Mouse (Mus musculus) neural tube, embryonic 13.5 days (tissue): ENCODE results near the gene Oard1. TPM values are rescaled to one million over a fixed set of nuclear protein-coding genes. Genes with fewer than 3 reads are reported as not detected.

Experiments
- ATAC-seq: fragments of 200-750 bp; cut with Nextera tagmentation; 2 replicates; pipeline ENCODE4 v1.8.0; 2017; ENCODE audit warnings: low read depth, mild to moderate bottlenecking, moderate TSS enrichment, moderate library complexity
- H3K27ac ChIP-seq: fragments of 300-500 bp; sonication (generic); replicated peaks from 2 replicates; pipeline ENCODE4 v1.5.1; 2015; ENCODE audit warnings: moderate library complexity, mild to moderate bottlenecking, inconsistent platforms
- H3K27me3 ChIP-seq: fragments of 300-500 bp; sonication (generic); 2 replicates; pipeline ENCODE4 v1.6.1; 2015; ENCODE audit warnings: mild to moderate bottlenecking, inconsistent platforms
- H3K36me3 ChIP-seq: fragments of 300-500 bp; sonication (generic); 2 replicates; pipeline ENCODE4 v1.6.1; 2015; ENCODE audit warnings: mild to moderate bottlenecking, inconsistent platforms
- H3K4me1 ChIP-seq: fragments of 300-500 bp; sonication (generic); replicated peaks from 2 replicates; pipeline ENCODE4 v1.6.1; 2015; ENCODE audit warnings: inconsistent platforms
- H3K4me2 ChIP-seq: fragments of 300-500 bp; sonication (generic); 2 replicates; pipeline ENCODE4 v1.6.1; 2015; ENCODE audit warnings: inconsistent platforms, mild to moderate bottlenecking, moderate library complexity
- H3K4me3 ChIP-seq: fragments of 300-500 bp; sonication (generic); 2 replicates; pipeline ENCODE4 v1.5.1; 2015; ENCODE audit warnings: mild to moderate bottlenecking, inconsistent platforms
- H3K9ac ChIP-seq: fragments of 300-500 bp; sonication (generic); 2 replicates; pipeline ENCODE4 v1.6.1; 2015; ENCODE audit warnings: moderate library complexity, mild to moderate bottlenecking, inconsistent platforms
- H3K9me3 ChIP-seq: fragments of 300-500 bp; sonication (generic); 2 replicates; pipeline ENCODE4 v1.6.1; 2016; ENCODE audit warnings: inconsistent platforms
- WGBS: fragments of 180-500 bp; shearing (Covaris S2); methylation state at CpG from one replicate; pipeline ENCODE4 v1.1.7; 2015; 5-methylcytosine and 5-hydroxymethylcytosine counted together
- polyA plus RNA-seq: library from polyadenylated mRNA; unstranded; fragments of >200 nt; fragmentation: Nextera tagmentation; extraction: Ambion mirVana; gene quantifications from 2 replicates; pipeline ENCODE4 v1.2.1, GENCODE M21; 2015

Oard1 gene
- polyA plus RNA-seq: 46.2 and 47.2 TPM in 2 replicates

DNA sequence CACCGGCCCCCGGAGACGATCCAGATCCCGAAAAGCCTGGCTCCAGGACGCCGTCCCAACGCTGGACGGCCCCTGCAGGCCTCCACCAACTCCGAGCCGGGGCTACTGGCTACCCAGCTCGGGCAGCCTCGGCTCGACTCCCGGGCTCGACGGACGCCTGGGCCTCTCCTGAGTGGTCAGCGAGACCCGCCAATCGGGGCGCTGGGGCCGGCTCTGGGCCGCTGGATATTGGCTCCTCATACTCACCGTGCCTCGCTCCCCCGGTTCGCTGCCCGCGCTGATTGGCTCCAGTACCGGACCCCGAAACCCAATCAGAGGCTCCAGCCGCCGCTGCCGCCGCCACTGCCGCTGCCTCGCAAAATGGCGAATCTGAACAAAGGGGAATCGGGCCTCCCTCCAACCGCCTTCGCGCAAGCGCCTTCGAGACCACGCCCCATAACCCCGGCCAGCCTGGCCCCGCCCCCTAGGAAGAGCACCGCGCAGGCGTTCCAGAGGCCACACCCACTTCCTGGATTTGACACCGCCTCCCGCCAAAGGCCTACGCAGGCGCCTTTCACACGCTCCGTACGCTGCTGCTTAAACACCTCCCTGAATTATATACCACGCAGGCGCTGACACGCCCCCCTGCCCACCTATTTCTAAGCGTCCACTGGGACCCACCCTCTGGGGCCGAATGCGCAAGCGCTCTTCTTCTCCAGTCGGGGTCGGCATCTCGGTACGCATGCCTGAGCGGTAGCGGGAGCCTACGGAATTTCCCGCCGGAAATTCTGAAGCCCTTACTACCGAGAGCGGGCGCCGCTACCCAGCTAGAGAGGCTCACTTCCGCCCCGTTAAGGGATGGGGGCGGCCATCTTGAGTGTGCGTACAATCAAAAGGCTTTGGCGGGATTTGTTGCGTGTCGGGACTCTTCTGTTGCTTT lies at the start of gene Oard1, which contains the start of gene Nfya:
Gene Oard1, plus strand, starts transcription at position 635 of the 919 bp plus-strand sequence.
Gene Nfya, minus strand, starts transcription at position 527 of the 919 bp plus-strand sequence.
- ATAC-seq: peak; percentile 97

DNA sequence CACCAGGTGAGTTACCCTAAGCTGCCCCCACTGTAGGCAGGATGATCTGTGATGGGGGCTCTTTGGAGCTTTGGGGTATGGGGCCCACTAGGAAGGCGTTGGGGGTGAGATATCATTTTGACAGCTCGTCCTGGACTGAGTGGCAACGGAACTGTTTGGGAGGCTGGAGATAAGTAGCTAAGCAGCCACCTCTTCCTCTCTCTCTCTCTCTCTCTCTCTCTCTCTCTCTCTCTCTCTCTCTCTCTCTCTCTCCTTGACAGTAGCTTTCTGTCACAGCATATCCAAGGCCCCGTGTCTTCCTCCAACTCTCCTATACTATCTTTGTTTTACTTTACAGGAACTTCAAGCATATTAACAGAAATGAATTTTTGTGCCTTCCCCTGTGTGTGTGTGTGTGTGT lies 49.4 kb upstream of the Oard1 start:
- no peak overlapping the region for H3K4me2 ChIP-seq
- no peak for ATAC-seq
- H3K36me3 ChIP-seq: no peaks in the 10 kb centered on the region
- no peaks in the 10 kb centered on the region for H3K9me3 ChIP-seq
- WGBS: 83% methylated on average over 4 of the region's 4 CpGs
- no peaks in the 10 kb centered on the region for H3K27me3 ChIP-seq
- H3K4me1 ChIP-seq: no peaks in the 10 kb centered on the region
- H3K27ac ChIP-seq: no peak overlapping the region
- no peak overlapping the region for H3K4me3 ChIP-seq
- no peak overlapping the region for H3K9ac ChIP-seq

More for the DNA sequence above, at the start of gene Oard1, which contains the start of gene Nfya:
- H3K4me3 ChIP-seq: peak within 1 kb of the TSS; percentile 87
- no peaks in the 10 kb centered on the region for H3K27me3 ChIP-seq
- peak within 1 kb of the TSS; percentile 99 for H3K9ac ChIP-seq
- H3K36me3 ChIP-seq: peaks cover 9% of the 10 kb centered on the region
- no peaks in the 10 kb centered on the region for H3K9me3 ChIP-seq
- WGBS: under 1% methylated on average over 84 of the region's 84 CpGs
- peak within 1 kb of the TSS; percentile 73 for H3K4me2 ChIP-seq
- H3K4me1 ChIP-seq: peaks cover 35% of the 10 kb centered on the region
- peak within 1 kb of the TSS; percentile 100 for H3K27ac ChIP-seq

DNA sequence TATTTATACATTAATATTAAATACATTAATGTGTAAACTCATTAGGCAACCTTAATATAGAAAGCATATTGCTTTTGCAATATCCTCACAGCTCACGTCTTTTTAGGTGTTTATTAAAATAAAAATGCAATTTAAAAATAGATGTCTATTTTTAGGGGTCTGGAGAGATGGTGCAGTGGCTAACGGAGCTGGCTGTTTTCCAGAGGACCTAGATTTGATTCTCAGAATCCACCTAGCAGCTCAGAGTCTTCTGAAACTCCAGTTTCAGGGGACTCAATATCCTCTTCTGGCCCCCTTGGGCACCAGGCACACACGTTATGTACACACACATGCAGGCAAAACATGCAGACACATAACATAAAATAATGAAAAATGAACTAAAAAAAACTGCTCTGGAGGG lies 47.5 kb upstream of the Oard1 start:
- Histone ChIP-seq H3K36me3 (no peaks in the 10 kb centered on the region), H3K9ac (no peak overlapping the region), H3K4me3 (no peak overlapping the region), H3K4me2 (no peak overlapping the region), H3K4me1 (no peaks in the 10 kb centered on the region), H3K27ac (no peak overlapping the region), H3K27me3 (no peaks in the 10 kb centered on the region), H3K9me3 (no peaks in the 10 kb centered on the region)
- 79% methylated on average over 3 of the region's 3 CpGs for WGBS
- no peak for ATAC-seq

DNA sequence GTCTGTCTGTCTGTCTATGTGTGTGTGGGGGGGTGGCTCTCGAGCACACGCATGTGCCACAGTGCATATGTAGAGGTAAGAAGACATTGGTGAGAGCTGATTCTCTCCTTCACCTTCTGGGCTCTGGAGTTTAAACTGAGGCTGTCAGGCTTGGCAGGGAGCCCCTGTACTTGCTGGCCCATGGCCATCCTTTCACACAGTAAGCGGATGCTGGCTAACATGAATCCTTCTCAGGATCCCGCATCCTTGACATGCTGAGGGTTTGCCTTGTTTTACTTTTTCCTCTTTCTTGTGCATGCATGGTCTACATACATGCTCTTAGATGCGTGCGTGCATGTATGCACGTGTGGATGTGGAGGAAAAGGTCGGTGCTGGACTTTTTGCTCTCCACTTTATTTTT lies 46.8 kb upstream of the Oard1 start:
- H3K4me1 ChIP-seq: no peaks in the 10 kb centered on the region
- H3K9ac ChIP-seq: no peak overlapping the region
- WGBS: 87% methylated on average over 8 of the region's 8 CpGs
- no peak overlapping the region for H3K27ac ChIP-seq
- no peak overlapping the region for H3K4me3 ChIP-seq
- no peaks in the 10 kb centered on the region for H3K36me3 ChIP-seq
- no peak for ATAC-seq
- no peaks in the 10 kb centered on the region for H3K9me3 ChIP-seq
- H3K27me3 ChIP-seq: no peaks in the 10 kb centered on the region
- no peak overlapping the region for H3K4me2 ChIP-seq

DNA sequence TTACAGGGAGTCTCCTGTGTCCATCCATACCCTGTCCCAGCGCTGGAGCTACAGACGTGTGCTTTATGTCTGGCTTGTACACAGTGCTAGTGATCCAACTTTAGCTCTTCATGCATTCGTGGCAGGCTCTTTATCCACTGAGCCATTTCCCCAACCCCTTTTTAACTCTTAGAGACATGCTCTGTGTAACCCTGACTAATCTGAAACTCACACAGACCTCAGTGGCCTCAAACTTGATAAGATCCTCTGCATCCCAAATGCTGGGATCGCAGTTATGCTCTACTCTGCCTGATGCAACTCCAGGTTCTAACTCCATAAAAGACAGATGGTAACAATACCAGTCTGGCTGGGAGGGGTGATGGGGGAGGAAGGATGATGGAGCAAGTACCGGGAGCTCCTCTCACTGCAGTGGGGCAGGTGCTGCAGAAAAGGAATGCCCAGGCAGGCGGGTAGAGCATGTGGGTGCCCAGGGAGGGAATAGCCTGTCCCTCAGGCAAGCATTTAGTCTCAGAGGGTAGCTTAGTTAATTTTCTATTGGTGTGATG lies 46.3 kb upstream of the Oard1 start:
- Histone ChIP-seq H3K9ac (no peak overlapping the region), H3K27me3 (no peaks in the 10 kb centered on the region), H3K4me3 (no peak overlapping the region), H3K27ac (no peak overlapping the region), H3K4me1 (no peaks in the 10 kb centered on the region), H3K9me3 (no peaks in the 10 kb centered on the region), H3K36me3 (no peaks in the 10 kb centered on the region), H3K4me2 (no peak overlapping the region)
- WGBS: 79% methylated on average over 6 of the region's 6 CpGs
- ATAC-seq: no peak

DNA sequence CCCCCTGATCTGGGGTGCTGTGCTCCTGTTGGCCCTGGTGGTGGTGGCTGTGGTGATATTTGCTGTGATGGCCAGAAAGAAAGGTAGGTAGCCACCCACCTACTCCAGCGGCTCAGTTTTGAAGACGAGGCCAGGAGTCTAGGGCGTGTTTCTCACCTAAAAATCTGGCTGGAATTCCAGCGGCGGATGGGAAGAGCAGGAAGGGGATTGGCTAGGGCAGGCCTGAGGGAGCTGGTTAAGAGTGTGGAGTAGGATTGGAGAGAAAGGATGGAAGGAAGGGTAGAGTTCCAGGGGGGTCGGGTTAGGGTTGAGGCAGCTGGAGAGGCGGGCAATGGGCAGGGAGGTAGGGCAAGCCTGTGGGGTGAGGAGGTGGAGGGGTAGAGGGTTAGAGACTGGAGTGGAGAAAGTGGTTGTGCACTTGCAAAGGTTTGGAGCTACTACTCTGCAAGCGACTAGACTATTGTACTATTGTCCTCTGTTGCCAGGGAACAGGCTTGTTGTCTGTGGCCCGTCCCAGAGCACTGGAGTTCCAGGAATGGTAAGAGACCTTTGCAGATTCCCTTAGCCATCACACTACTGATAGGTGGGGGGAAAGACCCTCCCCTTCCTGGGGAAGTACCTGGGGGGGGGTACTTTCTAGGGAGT lies 44.2 kb upstream of the Oard1 start:
- H3K9me3 ChIP-seq: no peaks in the 10 kb centered on the region
- no peaks in the 10 kb centered on the region for H3K36me3 ChIP-seq
- WGBS: 74% methylated on average over 9 of the region's 9 CpGs
- no peaks in the 10 kb centered on the region for H3K4me1 ChIP-seq
- ATAC-seq: no peak
- no peak overlapping the region for H3K4me2 ChIP-seq
- no peak overlapping the region for H3K9ac ChIP-seq
- H3K27ac ChIP-seq: no peak overlapping the region
- no peak overlapping the region for H3K4me3 ChIP-seq
- no peaks in the 10 kb centered on the region for H3K27me3 ChIP-seq

DNA sequence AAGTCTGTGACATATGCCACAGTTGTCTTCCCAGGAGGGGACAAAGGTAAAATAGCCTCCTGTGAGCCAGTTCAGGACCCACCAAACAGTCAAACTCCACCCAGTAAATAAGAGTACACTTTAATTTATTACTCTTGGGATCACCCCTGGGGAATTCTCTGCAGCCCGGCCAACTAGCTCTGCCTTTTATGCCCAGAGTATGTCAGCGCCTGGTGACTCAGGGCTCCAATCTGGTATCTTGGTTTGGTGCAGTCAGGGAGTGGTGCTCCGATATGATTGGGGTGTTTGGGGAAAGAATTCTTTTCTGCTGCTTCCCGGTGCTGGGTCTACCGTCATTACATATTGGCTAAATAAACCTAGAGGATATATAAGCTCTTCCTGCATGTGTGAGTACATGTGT lies 43.0 kb upstream of the Oard1 start:
- 75% methylated on average over 5 of the region's 5 CpGs for WGBS
- ATAC-seq: no peak
- Histone ChIP-seq H3K4me1 (no peaks in the 10 kb centered on the region), H3K4me2 (no peak overlapping the region), H3K36me3 (no peaks in the 10 kb centered on the region), H3K27me3 (no peaks in the 10 kb centered on the region), H3K4me3 (no peak overlapping the region), H3K9ac (no peak overlapping the region), H3K9me3 (no peaks in the 10 kb centered on the region), H3K27ac (no peak overlapping the region)

DNA sequence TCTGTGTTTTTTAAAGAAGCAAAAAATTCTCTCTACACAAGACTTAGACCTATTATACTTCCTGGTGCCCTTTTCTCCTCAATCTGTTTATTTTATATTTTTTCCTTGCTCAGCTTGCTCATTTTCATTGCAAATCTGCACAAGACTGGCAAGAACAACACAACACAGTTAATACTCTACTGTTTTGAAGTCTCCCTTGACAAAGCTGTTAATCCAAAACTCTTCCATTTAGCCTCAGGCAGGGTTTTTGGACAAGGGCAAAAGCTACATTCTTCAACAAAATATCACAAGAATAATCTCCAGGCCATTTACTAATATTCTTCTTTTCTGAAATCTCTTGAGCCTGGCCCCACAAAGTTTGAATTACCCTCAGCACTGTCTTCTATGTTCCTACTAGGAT lies 38.2 kb upstream of the Oard1 start:
- no peaks in the 10 kb centered on the region for H3K9me3 ChIP-seq

DNA sequence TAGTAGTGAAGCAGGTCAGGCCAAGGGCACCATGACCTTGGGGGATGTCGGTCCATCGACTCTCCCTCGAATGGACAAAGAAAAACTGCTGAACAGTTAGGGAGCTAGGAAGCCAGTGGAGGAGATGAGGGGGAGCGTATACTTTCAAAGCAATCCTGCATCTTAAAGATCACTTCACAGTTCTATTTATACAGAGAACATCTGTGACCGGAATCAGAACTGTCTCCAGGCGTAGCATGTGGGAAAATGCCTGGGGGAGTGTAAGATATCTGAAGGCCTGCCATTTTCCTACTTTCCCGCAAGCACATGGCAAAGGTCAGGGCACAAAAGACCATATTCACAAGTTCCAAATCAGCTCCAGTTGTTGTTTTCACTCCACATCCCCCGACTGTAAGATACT lies 36.8 kb upstream of the Oard1 start:
- no peak overlapping the region for H3K27ac ChIP-seq
- no peaks in the 10 kb centered on the region for H3K9me3 ChIP-seq
- ATAC-seq: no peak
- H3K27me3 ChIP-seq: no peaks in the 10 kb centered on the region
- no peaks in the 10 kb centered on the region for H3K36me3 ChIP-seq
- no peak overlapping the region for H3K4me2 ChIP-seq
- no peak overlapping the region for H3K9ac ChIP-seq
- WGBS: 82% methylated on average over 8 of the region's 8 CpGs
- H3K4me3 ChIP-seq: no peak overlapping the region
- H3K4me1 ChIP-seq: no peaks in the 10 kb centered on the region

More for the DNA sequence above, 38.2 kb upstream of the Oard1 start:
- Histone ChIP-seq H3K4me1 (no peaks in the 10 kb centered on the region), H3K36me3 (no peaks in the 10 kb centered on the region), H3K9ac (no peak overlapping the region), H3K4me3 (no peak overlapping the region), H3K27ac (no peak overlapping the region), H3K27me3 (no peaks in the 10 kb centered on the region), H3K4me2 (no peak overlapping the region)
- no peak for ATAC-seq

DNA sequence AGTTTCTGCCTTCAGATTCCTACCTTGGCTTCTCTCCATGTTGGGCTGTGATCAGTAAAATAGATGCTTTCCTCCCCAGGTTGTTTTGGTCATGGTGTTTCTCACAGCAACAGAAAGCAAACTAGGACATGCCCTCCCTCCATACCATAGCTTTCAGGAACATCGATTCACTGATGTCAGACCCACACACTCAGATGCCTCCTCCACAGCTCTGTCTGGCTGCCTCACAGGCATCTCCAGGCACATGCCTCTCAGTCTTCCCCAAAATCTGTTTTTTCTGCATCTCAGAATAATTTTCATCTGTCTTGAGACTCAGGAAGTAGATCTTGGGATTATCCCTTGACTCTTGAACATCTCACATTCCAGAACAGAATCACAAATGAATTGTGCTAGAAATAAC lies 33.7 kb upstream of the Oard1 start:
- no peaks in the 10 kb centered on the region for H3K9me3 ChIP-seq
- no peaks in the 10 kb centered on the region for H3K36me3 ChIP-seq
- no peak overlapping the region for H3K4me2 ChIP-seq
- no peak overlapping the region for H3K9ac ChIP-seq
- H3K4me1 ChIP-seq: no peaks in the 10 kb centered on the region
- H3K27me3 ChIP-seq: no peaks in the 10 kb centered on the region
- no peak for ATAC-seq
- H3K4me3 ChIP-seq: no peak overlapping the region
- no peak overlapping the region for H3K27ac ChIP-seq
- 95% methylated on average over 1 of the region's 1 CpGs for WGBS

DNA sequence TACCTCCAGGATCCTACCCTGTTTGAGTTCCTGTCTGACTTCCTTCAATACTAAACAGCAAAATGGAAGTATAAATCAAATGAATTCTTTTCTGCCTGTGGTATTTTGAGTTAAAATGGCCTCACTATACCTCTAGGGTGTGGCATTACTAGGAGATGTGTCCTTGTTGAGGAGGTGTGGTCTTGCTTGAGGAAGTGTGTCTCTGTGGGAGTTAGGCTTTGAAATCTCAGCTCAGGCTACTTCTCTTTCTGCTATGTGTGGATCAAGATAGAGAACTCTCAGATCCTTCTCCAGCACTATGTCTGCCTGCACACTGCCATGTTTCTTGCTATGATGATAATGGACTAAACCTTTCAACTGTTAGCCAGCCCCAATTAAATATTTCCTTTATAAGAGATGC lies 30.8 kb upstream of the Oard1 start:
- H3K36me3 ChIP-seq: no peaks in the 10 kb centered on the region
- H3K27me3 ChIP-seq: no peaks in the 10 kb centered on the region
- no peak overlapping the region for H3K27ac ChIP-seq
- no peaks in the 10 kb centered on the region for H3K4me1 ChIP-seq
- ATAC-seq: no peak
- no peaks in the 10 kb centered on the region for H3K9me3 ChIP-seq
- no peak overlapping the region for H3K9ac ChIP-seq
- H3K4me3 ChIP-seq: no peak overlapping the region
- H3K4me2 ChIP-seq: no peak overlapping the region

DNA sequence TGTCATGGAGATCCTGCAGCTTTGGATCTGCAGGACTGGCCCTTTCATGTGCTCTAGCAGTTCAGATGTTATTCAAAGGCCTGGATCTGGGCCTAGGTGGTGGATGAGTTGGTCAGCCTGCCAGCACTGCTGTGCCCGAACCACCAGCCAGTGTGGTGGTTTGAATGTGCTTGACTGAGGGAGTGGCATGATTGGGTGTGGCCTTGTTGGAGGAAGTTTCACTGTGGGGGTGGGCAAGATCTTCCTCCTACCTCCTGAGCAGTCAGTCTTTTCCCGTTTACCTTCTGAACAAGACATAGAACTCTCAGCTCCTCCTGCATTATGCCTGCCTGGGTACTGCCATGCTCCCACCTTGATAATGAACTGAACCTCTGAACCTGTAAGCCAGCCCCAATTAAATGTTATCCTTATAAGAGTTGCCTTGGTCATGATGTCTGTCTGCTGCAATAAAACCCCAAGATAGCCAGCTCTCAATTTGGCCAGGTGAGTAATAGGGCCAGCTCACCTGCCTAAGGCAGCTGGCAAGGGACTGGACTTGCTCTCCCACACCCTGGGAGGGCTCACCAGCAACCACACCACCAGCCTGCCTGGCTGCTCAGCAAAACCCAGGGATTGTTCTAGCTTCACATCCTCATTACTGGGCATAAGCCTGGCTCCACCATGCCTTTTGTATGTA lies 23.9 kb upstream of the Oard1 start:
- H3K9me3 ChIP-seq: no peaks in the 10 kb centered on the region
- H3K9ac ChIP-seq: no peak overlapping the region
- no peak overlapping the region for H3K27ac ChIP-seq
- H3K27me3 ChIP-seq: no peaks in the 10 kb centered on the region
- peaks cover 54% of the 10 kb centered on the region for H3K36me3 ChIP-seq
- no peaks in the 10 kb centered on the region for H3K4me1 ChIP-seq
- WGBS: 72% methylated on average over 2 of the region's 2 CpGs
- no peak overlapping the region for H3K4me2 ChIP-seq
- ATAC-seq: no peak
- H3K4me3 ChIP-seq: no peak overlapping the region
